Mouse (Mus musculus) gastrocnemius, adult 18-20 months (tissue): Measurements from ENCODE around the gene Rpl23. TPM values are rescaled to one million over a fixed set of nuclear protein-coding genes. Genes with fewer than 3 reads are reported as not detected.
"Not testable (repeated sequence)": the region's sequence is repeated elsewhere in the genome, so short reads cannot be mapped to it uniquely, and the experiment has no call there.

Experiments
- DNase-seq: peaks from one replicate; pipeline ENCODE4 v3.0.0; 2021; ENCODE audit warnings: low spot score
- total RNA-seq, 2 experiments: library from RNA; stranded (reverse); gene quantifications; 2 replicates each; pipeline ENCODE4 v1.2.3; 2021

The Rpl23 gene
- total RNA-seq, 2 experiments from 2014 or later, result 426 to 450 TPM

DNA sequence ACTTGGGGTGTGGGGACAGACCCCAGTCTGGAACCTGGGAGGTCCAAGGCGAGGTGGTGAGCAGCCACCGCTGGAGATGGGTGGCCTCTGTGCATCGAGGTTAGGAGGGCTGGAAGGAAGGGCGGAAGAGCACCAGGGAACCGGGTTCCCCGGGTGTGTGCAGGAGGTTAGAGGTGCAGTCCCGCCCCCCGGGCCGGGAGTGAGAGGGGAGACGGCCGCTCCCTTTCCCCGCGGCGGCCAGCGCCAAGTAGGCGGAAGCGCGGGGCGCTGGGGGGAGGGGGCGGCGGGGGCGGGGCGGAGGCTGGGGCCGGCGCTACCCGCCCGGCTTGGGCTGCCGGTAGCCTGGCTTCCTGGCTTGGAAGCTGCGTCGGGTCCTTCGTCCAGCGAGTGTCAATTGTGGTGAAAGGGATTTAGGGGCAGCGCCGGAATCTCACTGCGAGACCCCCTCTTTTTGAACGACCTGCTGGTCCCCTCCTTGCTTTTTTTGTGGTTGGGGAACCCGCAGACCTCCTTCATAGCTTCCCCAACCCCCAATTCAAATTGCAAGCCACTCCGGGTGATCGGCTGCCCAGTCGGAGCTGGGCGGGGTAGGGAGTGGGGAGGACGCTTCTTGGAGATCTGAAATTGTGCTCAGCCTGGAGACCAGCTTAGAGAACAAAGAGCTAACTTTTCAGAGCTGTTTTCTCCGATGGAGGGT lies 17.9 kb upstream of the Rpl23 start:
- DNase-seq, result peak; percentile 59

- peak; percentile 86 for DNase-seq
These were observed 17.1 kb upstream of the Rpl23 start for GRCm38 (mm10) chr11:97799146-97799993.

GRCm38 (mm10) chr11:97798782-97799145 lies 16.5 kb upstream of the Rpl23 start, which contains the start of gene Lasp1:
Gene Lasp1, plus strand, starts transcription at chr11:97799000.
- DNase-seq, result peak; percentile 89

DNA sequence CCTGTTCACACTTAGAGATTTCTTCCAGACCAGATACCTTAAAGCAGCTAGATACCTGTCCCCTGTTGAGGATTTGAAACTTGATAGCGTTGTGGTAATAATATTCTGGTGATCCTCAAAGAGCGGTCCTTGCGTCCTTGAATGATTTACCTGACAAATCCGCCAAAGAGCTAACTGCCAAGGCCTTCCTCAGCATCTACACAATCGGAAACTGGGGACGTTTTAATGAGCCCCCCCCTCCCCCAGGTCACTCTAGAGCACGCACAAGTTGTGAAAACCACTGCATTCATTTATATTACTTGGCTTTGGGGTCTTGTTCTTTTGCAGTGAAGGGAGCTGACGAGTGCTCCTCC lies 15.8 kb upstream of the Rpl23 start:
- no peak for DNase-seq

- peak; percentile 62 for DNase-seq
These were observed 15.3 kb upstream of the Rpl23 start for GRCm38 (mm10) chr11:97797369-97798082.

DNA sequence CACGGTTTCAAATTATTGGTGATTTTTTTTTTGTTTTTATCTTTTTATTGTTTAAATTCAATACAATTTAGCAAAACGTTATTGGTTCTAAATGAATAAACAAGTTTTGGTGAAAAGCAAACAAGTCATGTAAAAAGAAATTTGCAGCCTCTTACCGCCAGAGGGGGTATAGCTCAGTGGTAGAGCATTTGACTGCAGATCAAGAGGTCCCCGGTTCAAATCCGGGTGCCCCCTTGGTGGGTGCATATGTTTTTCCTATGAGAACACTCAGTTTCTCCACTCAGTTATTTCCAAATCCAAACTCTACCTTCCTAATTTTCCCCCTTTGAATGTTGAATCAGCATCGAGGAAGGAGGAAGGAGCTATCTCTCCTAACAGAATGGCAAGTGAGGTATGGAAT lies 14.7 kb upstream of the Rpl23 start:
- DNase-seq, result peak; percentile 74

DNA sequence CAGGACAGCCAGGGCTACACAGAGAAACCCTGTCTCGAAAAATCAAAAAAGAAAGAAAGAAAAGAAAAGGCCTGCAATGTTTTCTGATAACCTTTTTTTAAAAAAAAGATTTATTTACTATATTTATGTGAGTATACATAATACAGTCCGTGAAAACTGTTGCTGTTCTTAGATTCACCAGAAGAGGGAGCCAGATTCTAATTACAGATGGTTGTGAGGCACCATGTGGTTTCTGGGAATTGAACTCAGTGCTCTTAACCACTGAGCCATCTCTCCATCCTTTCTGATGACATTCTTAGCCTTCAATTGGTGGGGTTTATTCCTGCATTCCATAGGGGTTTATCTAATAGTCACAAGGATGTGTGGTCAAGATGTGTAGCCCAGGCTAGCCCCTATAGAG lies 10.9 kb upstream of the Rpl23 start:
- DNase-seq, result peak; percentile 71

DNA sequence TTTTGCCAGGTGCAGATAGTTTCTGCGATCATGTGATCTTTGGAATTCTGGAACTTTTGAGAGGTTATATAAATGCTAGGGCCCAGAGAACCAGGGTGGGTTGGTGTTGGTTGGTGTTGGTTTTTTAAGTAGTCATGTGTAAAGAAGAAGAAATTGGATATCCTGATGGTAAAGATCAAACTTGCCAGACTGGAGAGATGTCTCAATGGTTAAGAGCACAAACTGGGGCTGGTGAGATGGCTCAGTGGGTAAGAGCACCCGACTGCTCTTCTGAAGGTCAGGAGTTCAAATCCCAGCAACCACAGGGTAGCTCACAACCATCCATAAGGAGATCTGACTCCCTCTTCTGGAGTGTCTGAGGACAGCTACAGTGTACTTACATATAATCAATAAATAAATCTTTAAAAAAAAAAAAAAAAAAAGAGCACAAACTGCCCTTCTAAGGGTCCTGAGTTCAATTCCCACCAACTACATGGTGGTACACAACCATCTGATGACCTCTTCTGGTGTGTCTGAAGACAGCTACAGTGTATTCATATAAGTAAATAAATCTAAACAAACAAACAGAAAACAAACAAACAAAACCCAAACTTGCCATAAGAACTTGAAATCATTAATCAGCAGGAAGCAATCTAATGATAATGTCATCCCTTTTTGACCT lies 8.7 kb upstream of the Rpl23 start:
- DNase-seq, result not testable (repeated sequence)

- DNase-seq, result no peak
These were observed 7.5 kb upstream of the Rpl23 start for GRCm38 (mm10) chr11:97789727-97790126.

GRCm38 (mm10) chr11:97787961-97788360 lies 5.7 kb upstream of the Rpl23 start:
- DNase-seq, result no peak

DNA sequence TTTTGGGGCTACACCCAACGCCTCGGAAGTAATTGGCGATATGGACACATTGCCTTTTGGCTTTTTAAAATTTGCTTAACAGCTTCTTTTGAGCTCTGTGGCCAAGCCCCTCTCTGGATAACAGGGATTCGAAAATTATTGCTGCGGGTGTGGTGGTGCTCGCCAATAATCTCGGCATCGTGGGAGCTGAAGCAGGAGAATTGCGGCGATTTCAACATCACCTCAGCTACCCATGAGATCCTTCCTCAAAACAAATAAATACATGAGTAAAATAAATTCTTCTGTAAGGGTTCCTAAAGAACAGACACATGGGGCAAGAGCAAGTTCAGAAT lies 293 bp upstream of the Rpl23 start:
- DNase-seq, result no peak

- no peak for DNase-seq
These were observed 782 bp downstream of the Rpl23 start for GRCm38 (mm10) chr11:97781478-97781831.

- no peak for DNase-seq
These were observed 2.1 kb downstream of the Rpl23 start for GRCm38 (mm10) chr11:97779968-97780701.

- no peak for DNase-seq
These were observed 3.3 kb downstream of the Rpl23 start for GRCm38 (mm10) chr11:97778918-97779317.

- no peak for DNase-seq
These were observed 5.1 kb downstream of the Rpl23 start for GRCm38 (mm10) chr11:97777129-97777529.

- DNase-seq, result no peak
These were observed 5.6 kb downstream of the Rpl23 start for GRCm38 (mm10) chr11:97776497-97777128.

DNA sequence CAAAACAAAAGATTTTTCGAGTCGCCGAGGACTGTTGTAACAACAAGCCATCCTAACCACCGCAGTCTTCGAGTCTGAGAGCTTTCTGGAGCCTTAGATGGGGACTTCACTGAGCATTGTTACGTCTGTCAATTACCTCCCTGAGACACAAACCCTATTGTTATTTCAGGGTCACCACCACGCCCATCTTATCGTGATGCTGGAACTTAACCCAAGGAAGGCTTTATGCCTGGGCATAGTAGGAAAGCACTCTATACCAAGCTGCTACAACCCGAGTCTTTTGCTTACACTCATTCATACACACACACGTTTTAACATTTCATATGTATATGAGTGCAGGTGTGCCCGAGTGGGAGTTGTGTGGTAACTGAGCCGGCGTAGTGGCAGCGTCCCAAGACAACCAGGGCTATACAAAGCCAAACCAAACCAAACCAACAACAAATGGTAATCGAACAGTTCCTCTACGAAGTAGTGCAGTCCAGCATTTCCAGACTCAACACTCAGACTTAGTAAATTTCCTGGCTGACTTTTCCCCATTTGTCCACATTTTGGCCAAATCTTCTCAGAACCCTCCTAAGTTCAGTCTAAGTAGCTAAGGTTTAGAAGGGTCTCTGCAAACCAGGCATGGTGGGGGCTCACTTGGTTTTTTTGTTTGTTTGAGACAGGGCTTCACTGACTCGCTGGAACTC lies 6.3 kb downstream of the Rpl23 start, which contains the start of gene 1700001P01Rik:
Gene 1700001P01Rik (minus strand): TSS at position 111 of the 689 bp plus-strand sequence.
- DNase-seq, result no peak

GRCm38 (mm10) chr11:97775186-97775585 lies 7.1 kb downstream of the Rpl23 start:
- DNase-seq, result no peak

DNA sequence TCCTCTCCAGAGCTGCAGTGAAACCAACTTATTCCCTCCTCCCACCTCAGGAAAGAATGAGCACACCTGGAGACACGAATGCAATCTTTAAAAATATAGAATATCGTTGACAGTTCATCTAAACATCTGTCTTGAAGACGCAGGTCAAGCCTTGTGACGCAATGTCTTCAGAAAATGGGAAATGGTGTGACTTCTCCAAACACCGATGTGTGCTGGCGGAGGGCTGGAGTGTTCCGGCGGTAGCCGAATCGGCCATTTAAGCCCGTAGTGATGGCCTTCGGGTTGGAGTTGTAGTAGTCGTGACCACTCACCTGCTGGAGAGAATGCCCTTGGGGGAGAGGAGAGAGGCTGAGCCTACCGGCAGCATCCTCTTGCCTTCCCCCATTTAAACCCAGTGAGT lies 10.8 kb downstream of the Rpl23 start:
- DNase-seq, result no peak

DNA sequence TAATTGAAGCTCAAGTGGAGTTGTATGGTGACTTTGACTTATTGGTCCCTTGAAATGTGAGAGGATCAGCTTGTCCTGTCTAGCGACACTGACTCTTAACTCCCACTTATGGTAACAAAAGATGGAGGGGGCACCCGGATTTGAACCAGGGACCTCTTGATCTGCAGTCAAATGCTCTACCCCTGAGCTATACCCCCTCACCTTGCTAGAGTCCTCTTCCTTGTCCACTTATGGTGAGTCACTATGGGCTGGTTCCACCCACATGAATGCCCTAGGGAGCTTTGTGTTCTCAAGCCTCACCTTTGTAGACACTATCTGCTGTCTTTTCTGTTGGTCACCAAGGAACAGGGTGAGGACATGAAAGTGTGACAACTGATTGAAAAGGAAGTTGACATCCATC lies 12.5 kb downstream of the Rpl23 start:
- DNase-seq, result peak; percentile 19
